Mouse (Mus musculus): ENCODE data around the gene Anxa8. TPM values are rescaled to one million over a fixed set of nuclear protein-coding genes. Genes with fewer than 3 reads are reported as not detected.

Anxa8 gene
- total RNA-seq, 2 experiments from 2014 or later: 7.9 to 8.5 TPM

DNA sequence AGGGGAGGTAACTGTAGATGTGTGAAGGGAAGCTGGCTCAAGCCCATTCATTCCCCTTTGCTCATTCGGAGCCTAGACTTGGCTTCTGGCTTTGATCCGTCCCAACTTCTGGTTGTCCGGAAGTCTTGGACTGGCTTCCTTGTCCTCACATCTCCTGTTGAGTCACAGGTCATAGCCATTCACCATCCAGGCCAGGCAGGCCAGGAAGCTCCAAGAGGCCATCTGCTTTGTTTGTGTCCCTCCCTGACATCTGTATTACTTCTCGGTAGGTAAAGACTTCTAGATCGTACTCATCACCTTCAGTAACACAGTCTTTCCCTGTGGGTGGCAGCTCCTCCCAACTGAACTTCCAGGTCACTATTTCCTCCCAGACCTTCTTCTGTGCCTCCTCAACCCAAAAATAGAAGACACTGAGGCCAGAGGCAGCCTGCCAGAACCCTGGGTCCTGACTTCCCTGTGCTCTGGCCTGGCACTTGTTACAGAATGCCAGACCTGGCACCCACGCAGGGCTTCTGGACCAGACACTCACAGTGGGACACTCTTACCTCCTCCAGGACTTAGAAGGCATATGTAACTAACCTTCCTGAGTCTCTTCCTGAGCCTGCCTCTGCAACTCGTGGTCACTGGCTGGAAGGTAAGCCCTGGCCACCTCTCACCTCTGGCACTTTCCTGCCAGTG, 33.4 kb downstream of the Anxa8 start:
- no peak for DNase-seq

DNA sequence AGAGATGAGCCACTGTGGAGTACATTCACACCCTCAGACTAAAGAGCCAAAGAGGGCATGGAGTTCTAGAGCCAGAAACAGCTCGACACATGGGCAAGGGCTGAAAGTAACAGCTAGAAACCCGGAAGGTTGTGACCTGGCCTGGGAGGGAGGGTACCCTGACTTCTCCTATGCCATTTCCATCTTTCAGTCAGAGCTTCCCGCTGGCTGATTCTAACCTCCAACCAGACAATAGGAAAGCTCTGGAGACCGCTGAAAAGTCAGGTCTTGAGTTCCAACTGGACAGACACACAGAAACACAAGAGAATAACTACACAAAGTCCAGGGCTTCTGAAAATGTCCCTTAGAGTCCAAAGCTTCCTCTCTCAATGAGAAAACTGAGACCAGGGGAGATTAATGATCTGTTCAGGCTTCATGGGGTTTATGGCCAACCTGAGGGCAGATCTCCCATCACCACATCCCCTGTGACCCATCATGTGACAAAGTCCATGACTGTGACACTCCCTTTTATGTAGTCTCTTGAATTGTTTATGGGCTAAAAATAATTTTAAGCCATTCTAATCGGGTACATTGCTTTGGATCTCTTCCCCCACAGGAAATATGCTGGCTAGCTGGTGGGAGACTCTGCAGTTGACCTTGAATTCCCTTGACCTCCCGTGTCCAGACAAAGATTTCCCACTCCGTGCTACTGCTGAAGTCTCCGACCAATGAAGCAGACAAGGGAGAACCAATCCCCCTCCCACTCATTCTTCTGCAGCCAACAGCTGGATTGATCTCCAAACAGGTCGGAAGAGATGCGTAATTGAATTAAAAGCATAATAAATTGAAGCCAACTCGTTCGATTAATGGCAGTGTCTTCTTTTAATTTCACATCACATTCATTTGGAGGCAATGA, 34.5 kb downstream of the Anxa8 start:
- DNase-seq: no peak

DNA sequence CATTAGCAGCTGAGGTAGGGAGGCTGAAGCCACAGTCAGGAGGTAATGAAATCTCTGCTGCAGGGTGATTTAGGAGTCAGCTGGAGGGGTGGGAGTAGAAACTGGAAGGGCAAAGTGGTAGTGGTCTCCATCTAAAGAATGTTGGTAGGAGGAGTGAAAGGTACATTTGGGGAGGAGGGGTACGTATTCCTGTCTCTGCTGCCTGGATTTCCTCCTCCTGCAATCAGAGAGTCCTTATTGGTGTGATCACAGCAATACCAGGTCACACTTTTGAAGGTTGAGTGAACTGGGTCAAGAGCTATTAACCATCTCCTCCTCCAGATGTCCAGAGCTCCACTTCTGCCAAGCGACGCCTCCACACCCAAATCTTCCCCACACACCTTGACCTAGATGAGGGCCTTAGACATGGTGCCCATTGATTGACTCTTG, 35.2 kb downstream of the Anxa8 start:
- no peak for DNase-seq

DNA sequence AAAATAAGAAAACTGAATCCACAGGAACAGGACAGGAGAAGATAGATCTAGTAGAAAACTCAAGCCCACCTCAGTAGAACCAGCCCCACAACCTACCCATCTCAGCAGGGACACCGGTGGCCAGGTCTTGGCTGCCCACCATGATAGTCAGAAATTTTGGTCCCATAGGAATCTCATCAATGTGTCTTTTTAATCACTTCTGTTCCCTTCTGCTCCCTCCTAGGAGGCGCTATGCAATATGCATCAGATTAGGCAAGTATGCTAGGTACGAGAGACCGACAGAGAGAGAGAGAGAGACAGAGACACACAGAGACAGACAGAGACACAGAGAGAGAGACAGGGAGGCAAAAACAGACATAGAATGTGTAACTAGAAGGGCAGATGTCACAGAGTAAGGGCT, 35.9 kb downstream of the Anxa8 start:
- no peak for DNase-seq

DNA sequence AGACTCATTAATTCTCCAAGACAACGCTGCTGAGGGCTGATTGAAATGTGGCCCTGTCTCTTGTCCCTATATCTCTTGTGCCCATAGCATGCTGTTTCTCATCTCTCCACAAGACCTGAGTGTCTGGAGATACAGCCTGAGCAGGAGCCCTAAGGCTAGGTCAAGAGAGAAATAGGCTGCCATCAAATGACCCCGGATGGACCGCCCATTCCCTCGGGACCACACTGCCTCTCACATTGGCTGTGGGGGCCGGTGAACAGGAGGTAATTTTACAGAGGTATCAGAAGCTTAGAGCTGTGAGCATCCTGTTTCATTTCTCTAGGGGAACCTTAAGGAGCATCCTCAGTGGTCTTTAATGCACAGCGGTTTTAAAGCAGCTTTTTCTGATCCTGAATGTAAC, 45.4 kb downstream of the Anxa8 start:
- DNase-seq: no peak

DNA sequence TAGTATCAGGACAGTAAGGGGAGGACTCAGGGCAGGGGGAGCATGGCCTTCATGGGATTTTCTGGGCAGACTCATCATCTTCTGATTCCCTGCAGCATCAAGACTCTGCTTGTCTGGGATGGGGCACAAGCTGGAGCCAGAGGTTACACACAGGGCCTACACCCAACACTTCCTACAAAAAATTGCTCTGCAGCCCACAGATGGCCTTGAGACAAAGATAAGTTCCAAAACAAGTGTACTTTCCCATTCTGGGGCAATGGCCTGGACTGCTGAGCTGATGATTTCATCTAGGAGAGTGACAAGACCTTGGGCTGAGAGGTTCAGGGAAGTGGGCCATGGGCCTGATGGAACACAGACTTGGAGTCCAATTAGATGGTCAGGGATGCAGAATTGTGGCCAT, 49.6 kb downstream of the Anxa8 start:
- no peak for DNase-seq

DNA sequence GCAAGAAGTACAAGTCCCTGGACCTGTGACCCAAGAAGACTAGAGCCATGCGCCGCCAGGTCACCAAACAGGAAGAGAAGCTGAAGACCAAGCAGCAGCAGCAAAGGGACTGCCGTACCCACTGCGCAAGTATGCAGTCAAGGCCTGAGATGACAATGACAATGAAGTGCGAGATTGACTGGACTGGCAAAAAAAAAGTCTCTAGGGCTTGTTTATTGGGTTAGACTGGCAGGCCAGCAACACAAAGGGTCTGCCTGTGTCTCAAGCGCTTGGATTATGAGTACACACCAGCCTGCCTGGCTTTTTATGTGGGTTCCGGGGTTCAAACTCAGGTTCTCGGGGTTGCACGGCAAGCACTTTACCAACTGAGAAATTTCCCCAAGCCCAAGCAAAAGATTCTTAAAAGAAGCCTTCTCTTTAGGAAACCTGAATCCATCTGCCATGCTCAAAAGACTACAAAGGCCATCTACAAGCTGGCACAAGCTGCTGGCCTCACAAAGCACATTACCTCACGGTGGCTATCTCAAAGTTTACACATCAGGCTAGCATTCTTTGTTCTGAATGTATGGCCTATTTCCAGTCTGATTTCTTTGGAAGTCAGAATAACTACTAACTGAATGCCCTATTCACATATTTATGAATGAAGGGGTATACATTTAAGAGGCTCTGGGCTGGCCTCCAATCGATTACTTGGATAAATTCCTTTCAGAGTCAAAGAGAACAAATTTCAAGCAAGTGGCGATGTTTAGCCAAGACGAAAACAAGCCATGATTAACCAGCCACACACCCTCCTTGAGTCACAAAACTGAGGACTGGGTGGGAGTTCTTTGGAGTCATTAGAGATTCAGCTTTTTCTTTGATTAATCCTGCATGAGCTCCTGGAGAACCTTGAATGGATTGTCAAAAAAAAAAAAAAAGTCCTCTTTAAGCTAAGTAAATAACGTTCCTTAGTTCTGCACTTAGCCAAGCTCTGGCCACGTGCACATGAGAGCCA, 54.2 kb downstream of the Anxa8 start:
- DNase-seq: no peak

DNA sequence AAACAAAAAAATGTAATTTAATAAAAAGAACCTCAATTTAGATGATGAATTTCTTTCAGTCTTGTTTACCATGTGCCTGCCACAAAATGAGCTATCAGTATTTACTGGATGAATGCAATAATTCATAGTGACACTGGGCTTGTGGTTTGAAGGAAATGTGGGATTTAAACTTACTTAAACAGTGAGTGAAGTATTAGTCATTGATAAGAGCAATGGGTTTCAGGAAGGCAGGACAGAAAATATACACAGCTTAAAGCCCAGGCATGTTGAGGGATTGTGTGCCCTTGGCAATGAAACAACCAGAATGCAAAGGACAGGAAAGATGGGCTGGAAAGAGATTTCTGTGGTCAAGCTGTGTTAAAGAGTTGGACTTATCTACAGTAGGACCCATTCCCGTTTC, 56.5 kb downstream of the Anxa8 start:
- DNase-seq: no peak

DNA sequence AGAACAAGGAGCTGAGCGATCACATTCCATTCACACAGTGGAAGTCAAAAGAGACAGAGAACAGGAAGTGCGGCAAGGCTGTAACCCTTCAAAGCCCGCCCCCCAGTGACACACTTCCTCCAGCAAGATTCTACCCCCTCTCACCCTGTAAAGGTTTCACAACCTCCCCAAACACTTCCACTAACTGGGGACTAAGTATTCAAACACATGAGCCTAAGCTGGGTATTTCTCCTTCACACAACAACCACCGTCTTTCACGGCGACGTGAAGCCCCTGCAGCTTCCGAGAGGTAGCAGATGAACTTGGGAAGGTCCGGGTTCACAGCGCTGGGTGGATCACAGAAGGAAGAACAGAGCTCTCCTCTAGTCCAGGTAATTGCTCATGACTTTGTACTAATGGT, 57.1 kb downstream of the Anxa8 start:
- DNase-seq: no peak

Other genes starting within 250 kb of the Anxa8 start
- gene Gdf10, start 162.4 kb upstream of the Anxa8 start, total RNA-seq (2021): 10 to 100 TPM in 1 of 2 experiments, 1 to 10 TPM in 1; 8.9 to 10.1 TPM
- gene Gdf2, start 144.9 kb upstream of the Anxa8 start, total RNA-seq (2021): 1 to 10 TPM; 1.9 to 4.8 TPM
- gene Rbp3, start 132.0 kb upstream of the Anxa8 start, total RNA-seq (2021): under 1 TPM in 1 of 2 experiments, not detected in 1; 0.06 TPM
- gene Zfp488, start 107.2 kb upstream of the Anxa8 start, total RNA-seq (2021): under 1 TPM in 1 of 2 experiments, not detected in 1; 0.12 TPM
- not detected for gene Gm30083, start 70.8 kb upstream of the Anxa8 start, total RNA-seq (2021)
- under 1 TPM in 1 of 2 experiments, not detected in 1; 0.06 TPM for gene Gm5460, start 69.2 kb upstream of the Anxa8 start, total RNA-seq (2021)
- not detected for gene Antxrl, start 33.3 kb upstream of the Anxa8 start, total RNA-seq (2021)
- gene A630023A22Rik, start 16.8 kb downstream of the Anxa8 start, total RNA-seq (2021): not detected
- gene Npy4r, start 66.5 kb downstream of the Anxa8 start, total RNA-seq (2021): under 1 TPM; 0.27 to 0.30 TPM
- 1 to 10 TPM in 1 of 2 experiments, under 1 TPM in 1; 0.36 to 1.4 TPM for gene Gprin2, start 115.7 kb downstream of the Anxa8 start, total RNA-seq (2021)
- 1 to 10 TPM; 1.3 to 1.4 TPM for gene Syt15, start 133.6 kb downstream of the Anxa8 start, total RNA-seq (2021)
- 10 to 100 TPM; 10.5 to 13.8 TPM for gene Shld2, start 224.5 kb downstream of the Anxa8 start, total RNA-seq (2021)
- gene Glud1, start 224.7 kb downstream of the Anxa8 start, total RNA-seq (2021): 100 to 1,000 TPM; 309 to 414 TPM

Data from adrenal gland, postnatal 10 days (tissue).